Mouse (Mus musculus): ENCODE measurements around the gene Nfat5.

The Nfat5 gene

DNA sequence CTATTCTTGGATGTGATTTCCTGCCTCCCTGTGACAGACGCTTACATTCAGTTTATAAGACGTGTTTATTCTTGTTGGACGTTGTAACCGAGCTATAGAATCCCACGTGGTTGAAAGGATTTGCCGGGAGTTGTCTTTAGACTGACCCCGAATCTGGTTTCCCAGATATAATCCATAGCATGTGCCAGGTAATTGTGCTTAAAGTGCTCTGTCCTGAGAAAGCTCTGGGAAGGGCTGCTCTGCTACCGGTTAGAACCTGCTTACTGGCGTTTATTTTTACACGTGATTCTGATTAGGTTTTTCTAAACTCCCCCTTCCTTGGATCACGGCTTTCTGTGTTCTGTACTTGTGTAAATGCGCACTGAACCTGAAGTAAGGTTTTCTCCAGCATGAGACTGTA is 104.4 kb downstream of the Nfat5 start:
- no peak for DNase-seq (ENCODE audit: low spot score)

GRCm38 (mm10) chr8:107399495-107399894 is 106.2 kb downstream of the Nfat5 start:
- DNase-seq (ENCODE audit: low spot score), result no peak

- no peak for DNase-seq (ENCODE audit: low spot score)
Measured at GRCm38 (mm10) chr8:107401866-107402265, 108.6 kb downstream of the Nfat5 start.

GRCm38 (mm10) chr8:107403038-107403781 is 109.9 kb downstream of the Nfat5 start, which contains the start of gene Nqo1:
Gene Nqo1 (minus strand): TSS chr8:107403206.
- peak; percentile 84 for DNase-seq (ENCODE audit: low spot score)

DNA sequence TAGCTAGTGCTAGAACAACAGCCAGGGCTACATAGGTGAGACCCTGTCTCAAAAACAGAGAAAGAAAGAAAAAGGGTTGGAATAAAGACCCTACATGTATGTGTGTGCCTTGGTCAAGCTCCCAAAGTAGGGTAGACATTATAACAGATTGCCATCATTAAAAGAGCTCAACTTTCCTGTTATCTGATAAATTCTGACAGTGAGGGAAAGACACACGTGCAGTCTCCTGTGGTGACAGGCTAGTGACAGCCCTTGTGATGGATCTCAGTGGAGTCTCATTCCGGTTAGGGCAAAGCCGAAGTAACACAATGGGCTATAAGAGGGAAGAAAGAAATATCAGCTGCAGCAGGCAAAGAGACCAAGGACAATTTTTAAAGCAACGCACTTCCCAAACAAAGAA is 110.8 kb downstream of the Nfat5 start:
- no peak for DNase-seq (ENCODE audit: low spot score)

DNA sequence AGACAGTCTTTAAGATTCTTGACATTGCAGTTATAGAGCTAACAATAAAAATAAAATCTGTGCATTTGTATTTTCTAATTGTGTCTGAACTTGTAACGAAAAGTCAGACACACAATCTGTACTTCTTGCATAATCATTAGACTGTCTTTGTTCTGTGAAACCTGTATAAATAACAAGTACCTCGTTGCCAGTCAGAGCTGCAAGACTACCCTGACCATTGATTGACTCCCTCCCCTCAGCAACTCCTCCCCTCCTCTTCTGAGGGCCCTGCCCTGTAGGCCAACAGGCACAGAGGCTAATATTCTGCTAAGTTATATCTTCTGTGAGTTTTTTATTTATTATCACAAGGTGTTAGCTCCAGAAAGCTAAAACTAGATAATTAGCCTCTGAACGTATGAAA is 112.7 kb downstream of the Nfat5 start:
- no peak for DNase-seq (ENCODE audit: low spot score)

- no peak for DNase-seq (ENCODE audit: low spot score)
Measured at GRCm38 (mm10) chr8:107411391-107411790, 118.1 kb downstream of the Nfat5 start.

- DNase-seq (ENCODE audit: low spot score), result no peak
Measured at GRCm38 (mm10) chr8:107412552-107412951, 119.3 kb downstream of the Nfat5 start.

DNA sequence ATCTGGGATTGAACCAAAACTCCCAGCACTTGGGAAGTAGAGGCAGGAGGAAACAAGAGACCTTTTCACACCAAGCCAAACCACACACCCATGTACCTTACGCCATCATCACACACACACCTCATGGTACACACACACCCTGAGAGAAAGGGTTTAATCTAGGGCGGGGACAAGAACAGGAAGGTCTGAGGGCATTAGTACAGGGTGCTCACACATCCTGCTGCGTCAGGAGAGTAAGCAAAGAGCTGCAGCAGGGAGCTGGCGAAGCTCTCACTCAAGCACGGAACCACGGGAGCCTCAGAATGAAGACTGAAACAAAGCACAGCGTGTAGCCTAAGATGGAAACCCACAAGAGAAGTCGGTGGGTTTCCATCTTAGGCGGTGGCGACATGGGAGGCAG is 120.6 kb downstream of the Nfat5 start:
- DNase-seq (ENCODE audit: low spot score), result no peak

- DNase-seq (ENCODE audit: low spot score), result no peak
Measured at GRCm38 (mm10) chr8:107417001-107417400, 123.7 kb downstream of the Nfat5 start.

DNA sequence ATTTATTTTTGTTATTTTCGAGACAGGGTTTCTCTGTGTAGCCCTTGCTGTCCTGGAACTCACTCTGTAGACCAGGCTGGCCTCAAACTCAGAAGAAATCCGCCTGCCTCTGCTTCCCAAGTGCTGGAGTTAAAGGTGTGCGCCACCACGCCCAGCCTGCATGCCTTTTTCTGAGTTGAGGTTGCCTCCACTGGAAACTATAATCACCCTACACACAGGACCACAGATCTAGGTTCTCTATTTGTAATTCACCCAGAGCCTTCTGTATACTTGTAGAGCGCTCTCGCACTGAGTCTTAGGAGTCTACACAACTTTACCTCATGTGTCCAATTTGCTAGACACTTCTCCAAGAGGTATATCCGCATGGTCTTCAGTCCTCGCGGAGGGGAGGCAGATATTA is 130.9 kb downstream of the Nfat5 start:
- DNase-seq (ENCODE audit: low spot score), result no peak

DNA sequence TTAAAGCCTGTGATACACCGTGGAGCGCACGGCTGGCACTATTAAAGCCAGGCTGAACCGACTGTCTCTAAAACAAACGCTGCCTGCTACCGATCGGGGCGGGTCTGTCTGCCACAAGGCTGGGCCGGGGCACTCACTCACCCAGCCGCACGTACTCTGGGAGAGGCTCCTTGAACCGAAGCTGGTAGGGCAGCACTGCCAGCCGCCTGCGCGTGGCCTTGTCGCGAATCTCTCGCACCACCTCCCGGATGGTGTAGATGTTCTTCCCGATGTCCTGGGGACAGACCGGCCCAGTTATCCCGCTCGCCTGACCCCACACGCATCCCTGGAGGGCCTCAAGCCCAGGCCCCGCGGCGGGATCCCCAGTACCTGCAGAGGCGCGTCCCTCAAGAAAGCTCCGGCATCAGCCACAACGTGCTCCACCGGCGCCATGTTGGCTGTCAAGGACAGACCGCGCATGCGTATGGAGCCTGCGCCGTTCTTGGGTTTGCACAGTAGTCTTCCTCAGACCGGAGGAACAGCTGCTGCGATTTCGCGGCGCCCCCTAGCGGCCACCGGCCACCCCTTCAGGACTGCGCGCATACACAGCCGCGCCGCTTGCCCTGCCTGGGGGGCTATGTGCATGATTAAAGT is 131.4 kb downstream of the Nfat5 start, which contains the start of gene Nob1:
Gene Nob1 (minus strand): TSS at position 455 of the 633 bp plus-strand sequence.
- DNase-seq (ENCODE audit: low spot score), result peak; percentile 97

GRCm38 (mm10) chr8:107425230-107425597 is 131.9 kb downstream of the Nfat5 start:
- no peak for DNase-seq (ENCODE audit: low spot score)

All from urinary bladder, postnatal 14 days (tissue).